Mouse (Mus musculus): ENCODE measurements around the gene Spdef. TPM values are rescaled to one million over a fixed set of nuclear protein-coding genes. Genes with fewer than 3 reads are reported as not detected.

Spdef gene
- polyA plus RNA-seq, 1 experiment from 2014 or later, result not detected

DNA sequence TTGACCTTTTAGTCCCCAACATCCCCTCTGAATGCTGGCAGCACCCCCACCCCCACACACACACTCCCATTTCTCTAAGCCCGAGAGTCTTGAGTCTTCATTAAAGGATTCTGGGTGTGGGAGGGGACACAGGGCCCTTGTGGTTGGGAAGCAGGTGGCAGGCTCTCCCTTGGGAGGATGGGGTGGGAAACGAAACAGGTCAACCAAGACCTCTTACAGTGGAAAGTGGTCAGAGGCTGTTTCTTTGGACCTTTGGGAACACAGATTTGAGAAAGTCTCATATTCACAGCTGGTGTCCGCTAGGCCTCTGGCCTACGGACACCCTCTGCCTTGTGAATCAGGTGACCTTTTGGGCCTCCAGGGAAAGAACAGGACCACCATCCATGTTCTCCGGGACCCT lies 19.1 kb downstream of the Spdef start:
- Histone ChIP-seq H3K79me2 (ENCODE audit: inconsistent target) (no peaks in the 10 kb centered on the region), H3K36me3 (ENCODE audit: inconsistent target) (no peaks in the 10 kb centered on the region), H3K4me3 (ENCODE audit: inconsistent target) (no peak overlapping the region), H3K27ac (no peak overlapping the region)
- WGBS (ENCODE audit: missing documents), result 79% methylated on average over 5 of the region's 5 CpGs

DNA sequence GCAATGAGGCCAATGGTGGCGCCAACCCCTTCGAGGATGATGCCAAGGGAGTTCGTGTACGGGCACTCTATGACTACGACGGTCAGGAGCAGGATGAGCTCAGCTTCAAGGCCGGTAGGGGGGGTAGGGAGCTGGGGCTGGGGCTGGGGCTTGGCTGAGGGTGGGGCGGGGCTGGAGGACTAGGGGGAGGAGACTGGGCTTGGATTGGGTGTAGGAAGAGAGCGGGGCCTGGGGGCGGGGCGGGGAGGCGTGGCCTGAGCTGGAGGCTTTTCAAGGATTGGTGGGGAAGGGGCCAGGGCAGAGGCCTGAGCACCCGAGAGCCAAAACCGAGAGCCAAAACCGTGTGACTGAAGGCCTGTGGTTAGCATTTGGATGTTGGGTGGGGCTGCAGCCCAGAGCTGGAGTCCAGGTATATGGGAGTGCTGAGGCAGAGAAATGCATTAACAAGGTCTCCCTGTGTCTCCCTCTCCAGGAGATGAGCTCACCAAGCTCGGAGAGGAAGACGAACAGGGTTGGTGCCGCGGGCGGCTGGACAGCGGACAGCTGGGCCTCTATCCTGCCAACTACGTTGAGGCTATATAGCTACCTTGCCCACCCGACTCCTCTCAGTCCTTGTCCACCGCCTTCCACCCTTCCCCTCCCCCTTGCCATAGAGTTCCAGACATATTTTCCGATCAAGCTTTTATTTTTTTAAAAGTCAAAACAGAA lies 20.6 kb downstream of the Spdef start:
- WGBS (ENCODE audit: missing documents), result 8% methylated on average over 20 of the region's 25 CpGs
- no peak overlapping the region for H3K4me3 ChIP-seq (ENCODE audit: inconsistent target)
- no peaks in the 10 kb centered on the region for H3K36me3 ChIP-seq (ENCODE audit: inconsistent target)
- H3K27ac ChIP-seq, result no peak overlapping the region
- no peaks in the 10 kb centered on the region for H3K79me2 ChIP-seq (ENCODE audit: inconsistent target)

DNA sequence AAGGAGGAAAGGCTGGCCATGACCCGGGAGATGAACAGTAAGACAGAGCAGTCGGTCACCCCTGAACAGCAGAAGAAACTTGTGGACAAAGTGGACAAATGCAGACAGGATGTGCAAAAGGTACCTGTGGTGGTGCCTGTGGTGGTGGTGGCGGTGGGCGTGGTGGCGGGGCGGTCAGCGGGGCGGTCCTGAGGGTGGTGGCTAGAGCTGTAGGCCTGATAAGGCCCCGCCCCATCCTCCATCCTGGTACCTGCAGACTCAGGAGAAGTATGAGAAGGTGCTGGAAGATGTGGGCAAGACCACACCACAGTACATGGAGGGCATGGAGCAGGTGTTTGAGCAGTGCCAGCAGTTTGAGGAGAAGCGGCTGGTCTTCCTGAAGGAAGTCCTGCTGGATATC lies 23.1 kb downstream of the Spdef start:
- no peak overlapping the region for H3K27ac ChIP-seq
- H3K79me2 ChIP-seq (ENCODE audit: inconsistent target), result no peaks in the 10 kb centered on the region
- 81% methylated on average over 10 of the region's 10 CpGs for WGBS (ENCODE audit: missing documents)
- H3K36me3 ChIP-seq (ENCODE audit: inconsistent target), result no peaks in the 10 kb centered on the region
- H3K4me3 ChIP-seq (ENCODE audit: inconsistent target), result no peak overlapping the region

DNA sequence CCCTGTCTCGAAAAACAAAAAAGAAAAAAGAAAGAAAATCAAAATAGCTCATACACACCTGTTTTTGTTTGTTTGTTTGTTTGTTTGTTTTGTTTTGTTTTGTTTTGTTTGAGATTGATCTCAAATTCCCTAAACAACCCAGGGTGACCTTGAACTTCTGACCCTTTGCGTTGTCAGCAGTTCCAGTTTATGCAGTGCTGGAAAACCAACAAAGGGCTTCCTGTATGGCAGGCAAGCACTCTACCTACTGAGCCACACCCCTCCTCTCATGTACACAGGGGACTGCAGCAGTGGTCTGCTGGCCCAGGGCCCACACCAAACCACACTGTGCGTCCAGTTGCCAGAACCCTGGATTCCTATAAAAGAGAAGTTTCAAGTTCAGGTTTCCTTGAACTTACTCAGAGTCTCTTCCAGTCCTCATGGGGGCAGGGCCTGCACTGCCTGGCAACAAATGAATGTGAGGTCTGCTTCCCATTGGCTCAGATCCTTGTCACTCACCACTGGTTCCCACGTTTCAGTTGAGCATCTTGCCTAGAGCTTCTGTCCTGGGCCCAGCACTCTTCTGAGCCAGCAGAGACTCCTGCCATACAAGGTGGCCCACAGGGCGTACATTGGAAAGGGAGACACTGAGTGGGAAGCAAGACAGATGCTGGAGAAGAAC lies 24.7 kb downstream of the Spdef start:
- Histone ChIP-seq H3K4me3 (ENCODE audit: inconsistent target) (no peak overlapping the region), H3K27ac (no peak overlapping the region), H3K79me2 (ENCODE audit: inconsistent target) (no peaks in the 10 kb centered on the region), H3K36me3 (ENCODE audit: inconsistent target) (no peaks in the 10 kb centered on the region)
- WGBS (ENCODE audit: missing documents), result 50% methylated on average over 4 of the region's 5 CpGs

DNA sequence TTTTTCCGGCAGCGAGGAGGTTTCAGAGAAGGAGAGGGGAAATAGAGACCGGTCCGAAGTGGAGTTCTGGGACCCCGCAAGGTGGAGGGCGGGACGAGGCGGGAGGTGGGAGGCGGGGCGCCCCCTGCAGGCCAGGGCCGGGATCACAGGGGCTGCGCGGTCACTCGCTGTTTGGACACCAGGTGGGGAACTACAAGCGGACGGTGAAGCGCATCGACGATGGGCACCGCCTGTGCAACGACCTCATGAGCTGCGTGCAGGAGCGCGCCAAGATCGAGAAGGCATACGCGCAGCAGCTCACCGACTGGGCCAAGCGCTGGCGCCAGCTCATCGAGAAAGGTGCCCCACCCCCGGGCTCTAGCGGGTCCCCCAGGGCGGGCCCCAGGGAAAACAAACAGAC lies 26.2 kb downstream of the Spdef start:
- H3K36me3 ChIP-seq (ENCODE audit: inconsistent target), result no peaks in the 10 kb centered on the region
- H3K27ac ChIP-seq, result no peak overlapping the region
- no peaks in the 10 kb centered on the region for H3K79me2 ChIP-seq (ENCODE audit: inconsistent target)
- WGBS (ENCODE audit: missing documents), result 2% methylated on average over 32 of the region's 34 CpGs
- H3K4me3 ChIP-seq (ENCODE audit: inconsistent target), result no peak overlapping the region

DNA sequence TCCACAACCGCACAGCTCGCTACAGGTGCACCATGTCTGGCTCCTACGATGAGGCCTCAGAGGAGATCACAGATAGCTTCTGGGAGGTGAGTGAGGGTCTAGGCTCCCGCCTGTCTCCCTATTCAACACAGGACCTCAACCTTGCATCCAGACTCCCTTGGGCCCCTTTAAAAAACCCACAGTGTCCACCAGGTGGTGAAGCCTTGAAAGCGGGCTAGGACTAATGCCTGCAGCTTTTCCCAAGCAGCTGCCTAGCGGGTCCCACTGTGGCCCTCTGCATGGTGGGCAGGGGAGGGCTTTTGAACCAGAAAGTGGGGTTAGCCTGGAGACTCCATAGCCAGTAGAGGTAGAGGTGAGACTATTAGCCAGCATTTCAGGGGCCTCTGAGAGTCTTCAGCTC lies 26.9 kb downstream of the Spdef start:
- Histone ChIP-seq H3K79me2 (ENCODE audit: inconsistent target) (no peaks in the 10 kb centered on the region), H3K27ac (no peak overlapping the region), H3K36me3 (ENCODE audit: inconsistent target) (no peaks in the 10 kb centered on the region), H3K4me3 (ENCODE audit: inconsistent target) (no peak overlapping the region)
- WGBS (ENCODE audit: missing documents), result 95% methylated on average over 6 of the region's 6 CpGs

DNA sequence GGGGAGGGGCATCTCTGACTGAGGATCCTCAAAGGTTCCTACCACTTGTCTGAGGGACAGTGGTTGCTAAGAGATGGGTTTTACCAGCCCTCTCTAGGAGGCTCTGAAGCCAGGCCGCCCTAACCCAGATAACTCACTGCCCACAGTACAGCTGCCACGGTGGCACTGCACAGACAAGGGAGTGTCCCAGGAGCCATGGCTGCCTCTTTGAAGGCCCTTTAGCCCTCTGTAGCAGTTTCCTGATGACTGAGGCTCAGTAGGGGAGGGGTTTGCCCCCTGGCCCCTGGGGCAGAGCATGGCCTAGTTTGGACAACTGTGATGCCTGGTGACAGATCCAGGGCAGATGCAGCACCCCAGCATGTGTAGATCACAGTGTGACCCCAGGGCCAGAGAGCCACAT lies 27.9 kb downstream of the Spdef start:
- no peaks in the 10 kb centered on the region for H3K36me3 ChIP-seq (ENCODE audit: inconsistent target)
- H3K27ac ChIP-seq, result no peak overlapping the region
- 100% methylated on average over 2 of the region's 2 CpGs for WGBS (ENCODE audit: missing documents)
- H3K79me2 ChIP-seq (ENCODE audit: inconsistent target), result no peaks in the 10 kb centered on the region
- no peak overlapping the region for H3K4me3 ChIP-seq (ENCODE audit: inconsistent target)

DNA sequence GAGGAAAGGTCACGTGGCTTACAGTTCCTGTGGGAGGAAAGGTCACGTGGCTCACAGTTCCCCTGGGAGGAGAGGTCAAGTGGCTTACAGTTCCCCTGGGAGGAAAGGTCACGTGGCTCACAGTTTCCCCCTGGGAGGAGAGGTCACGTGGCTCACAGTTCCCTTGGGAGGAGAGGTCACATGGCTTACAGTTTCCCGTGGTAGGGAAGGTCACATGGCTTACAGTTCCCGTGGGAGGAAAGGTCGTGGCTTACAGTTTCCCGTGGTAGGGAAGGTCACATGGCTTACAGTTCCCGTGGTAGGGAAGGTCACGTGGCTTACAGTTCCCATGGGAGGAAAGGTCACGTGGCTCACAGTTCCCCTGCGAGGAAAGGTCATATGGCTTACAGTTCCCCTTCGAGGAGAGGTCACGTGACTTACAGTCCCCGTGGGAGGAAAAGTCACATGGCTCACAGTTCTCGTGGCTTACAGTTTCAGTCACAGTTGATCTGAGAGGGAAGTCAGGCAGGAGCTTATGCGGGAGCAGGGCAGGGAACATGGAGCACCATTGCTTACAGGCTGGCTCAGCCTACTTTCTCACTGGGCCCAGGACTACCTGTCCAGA lies 29.0 kb downstream of the Spdef start:
- WGBS (ENCODE audit: missing documents), result 87% methylated on average over 17 of the region's 17 CpGs
- Histone ChIP-seq H3K4me3 (ENCODE audit: inconsistent target) (no peak overlapping the region), H3K79me2 (ENCODE audit: inconsistent target) (no peaks in the 10 kb centered on the region), H3K27ac (no peak overlapping the region), H3K36me3 (ENCODE audit: inconsistent target) (no peaks in the 10 kb centered on the region)

DNA sequence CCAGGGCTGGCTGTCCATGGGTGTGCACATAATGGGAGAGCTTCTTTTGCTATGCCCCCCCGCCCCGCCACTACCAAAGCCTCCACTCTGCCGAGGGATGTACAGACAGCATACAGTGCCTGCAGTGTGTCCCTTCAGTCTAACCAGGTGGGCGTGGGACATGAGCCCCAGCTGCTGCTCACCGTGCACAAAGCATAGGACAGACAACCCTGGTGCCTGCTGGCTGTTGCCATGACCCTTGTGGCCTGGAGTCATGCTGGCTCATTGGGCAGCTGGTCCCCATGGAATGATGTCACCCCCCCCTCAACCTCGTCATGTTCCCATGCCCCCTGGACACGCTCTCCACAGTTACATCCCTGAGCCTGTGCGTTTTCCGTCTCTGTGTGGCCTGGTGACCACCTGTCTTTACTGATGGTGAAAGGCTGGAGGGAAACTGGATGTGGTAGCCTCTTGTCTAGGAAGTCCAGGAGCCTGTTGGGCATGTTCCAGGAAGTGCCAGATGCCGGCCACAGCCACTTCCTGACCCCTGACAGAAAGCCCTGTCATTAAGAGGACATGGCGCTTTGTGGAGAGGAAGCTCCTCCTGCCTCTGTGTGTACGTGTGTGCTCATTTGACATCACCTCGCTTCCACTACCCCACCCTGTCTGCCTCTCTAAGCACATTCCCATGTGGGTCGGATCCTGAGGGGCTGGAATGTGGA lies 37.6 kb downstream of the Spdef start:
- no peaks in the 10 kb centered on the region for H3K79me2 ChIP-seq (ENCODE audit: inconsistent target)
- no peak overlapping the region for H3K4me3 ChIP-seq (ENCODE audit: inconsistent target)
- H3K36me3 ChIP-seq (ENCODE audit: inconsistent target), result no peaks in the 10 kb centered on the region
- 59% methylated on average over 14 of the region's 14 CpGs for WGBS (ENCODE audit: missing documents)
- no peak overlapping the region for H3K27ac ChIP-seq

DNA sequence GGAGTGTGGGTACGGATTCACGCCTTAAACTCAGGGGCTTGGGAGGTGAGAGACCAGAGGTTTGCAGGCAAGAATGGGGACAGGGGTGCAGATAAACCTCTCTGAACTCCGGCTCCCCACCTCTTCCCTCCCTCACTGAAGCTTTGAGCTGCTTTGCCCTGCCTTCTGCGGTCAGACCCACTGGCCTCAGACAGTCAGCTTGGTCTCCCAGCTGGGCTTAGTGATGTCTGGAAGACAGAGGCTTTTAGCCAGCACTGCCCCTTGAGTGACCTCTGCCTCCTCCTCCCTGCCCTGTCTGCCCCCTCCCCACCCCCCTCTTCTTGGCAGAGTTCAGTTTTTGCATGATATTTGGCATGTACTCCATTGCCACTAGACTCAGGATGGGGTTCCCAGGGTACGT lies 42.4 kb downstream of the Spdef start:
- no peak overlapping the region for H3K4me3 ChIP-seq (ENCODE audit: inconsistent target)
- WGBS (ENCODE audit: missing documents), result 23% methylated on average over 5 of the region's 5 CpGs
- no peak overlapping the region for H3K27ac ChIP-seq
- no peaks in the 10 kb centered on the region for H3K79me2 ChIP-seq (ENCODE audit: inconsistent target)
- no peaks in the 10 kb centered on the region for H3K36me3 ChIP-seq (ENCODE audit: inconsistent target)

DNA sequence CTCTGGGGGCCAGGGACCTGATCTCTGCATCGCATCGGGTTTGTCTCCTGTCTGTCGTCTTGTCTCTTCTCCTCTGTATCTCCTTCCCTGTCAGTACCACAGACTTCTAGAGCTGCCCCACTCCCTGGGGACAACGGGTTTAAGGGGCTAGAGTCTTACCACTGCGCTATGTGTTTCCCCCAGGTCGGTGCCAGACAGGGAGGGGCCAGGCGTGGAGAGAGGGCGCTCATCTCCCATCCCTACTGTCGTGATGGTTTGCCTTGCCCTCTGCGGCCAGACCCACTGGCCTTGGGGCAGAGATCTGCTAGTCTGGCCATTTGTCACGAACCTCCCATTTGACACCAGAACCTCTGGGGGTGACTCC lies 43.2 kb downstream of the Spdef start:
- Histone ChIP-seq H3K27ac (no peak overlapping the region), H3K79me2 (ENCODE audit: inconsistent target) (no peaks in the 10 kb centered on the region), H3K36me3 (ENCODE audit: inconsistent target) (no peaks in the 10 kb centered on the region), H3K4me3 (ENCODE audit: inconsistent target) (no peak overlapping the region)
- 9% methylated on average over 11 of the region's 11 CpGs for WGBS (ENCODE audit: missing documents)

DNA sequence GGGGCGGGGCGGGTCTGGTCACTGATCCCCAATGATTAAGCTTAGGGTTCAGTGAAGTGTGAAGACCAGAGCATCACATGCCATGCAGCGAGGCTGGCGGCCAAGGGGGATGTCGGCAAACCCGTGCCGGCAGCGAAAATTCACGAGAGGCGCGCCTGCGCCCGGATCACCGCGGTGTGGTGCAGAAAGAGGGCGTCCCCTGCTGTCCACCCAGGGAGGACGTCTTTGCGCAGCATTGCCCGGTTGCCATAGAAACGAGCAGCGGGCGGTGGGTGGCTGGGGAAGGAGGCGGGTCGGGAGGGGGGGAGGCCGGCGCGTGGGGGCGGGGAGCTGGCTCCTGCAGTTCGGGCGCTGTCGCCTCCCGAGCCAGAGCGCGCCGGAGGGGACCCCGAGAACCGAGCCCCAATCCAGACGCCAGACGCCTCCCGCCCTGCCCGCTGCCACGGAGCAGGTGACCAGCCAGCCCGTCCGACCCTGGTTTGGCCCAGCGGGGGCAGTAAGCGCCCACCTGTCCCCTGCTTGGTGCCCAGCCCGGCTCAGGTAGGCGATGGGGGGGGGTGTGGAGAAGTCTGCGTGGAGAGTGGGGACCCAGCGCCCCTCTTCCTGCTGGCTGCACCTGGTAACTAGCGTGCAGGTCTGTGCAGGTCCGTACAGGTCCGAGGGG lies 43.7 kb downstream of the Spdef start:
- WGBS (ENCODE audit: missing documents), result under 1% methylated on average over 32 of the region's 53 CpGs
- H3K79me2 ChIP-seq (ENCODE audit: inconsistent target), result no peaks in the 10 kb centered on the region
- no peak overlapping the region for H3K4me3 ChIP-seq (ENCODE audit: inconsistent target)
- H3K36me3 ChIP-seq (ENCODE audit: inconsistent target), result no peaks in the 10 kb centered on the region
- H3K27ac ChIP-seq, result no peak overlapping the region

DNA sequence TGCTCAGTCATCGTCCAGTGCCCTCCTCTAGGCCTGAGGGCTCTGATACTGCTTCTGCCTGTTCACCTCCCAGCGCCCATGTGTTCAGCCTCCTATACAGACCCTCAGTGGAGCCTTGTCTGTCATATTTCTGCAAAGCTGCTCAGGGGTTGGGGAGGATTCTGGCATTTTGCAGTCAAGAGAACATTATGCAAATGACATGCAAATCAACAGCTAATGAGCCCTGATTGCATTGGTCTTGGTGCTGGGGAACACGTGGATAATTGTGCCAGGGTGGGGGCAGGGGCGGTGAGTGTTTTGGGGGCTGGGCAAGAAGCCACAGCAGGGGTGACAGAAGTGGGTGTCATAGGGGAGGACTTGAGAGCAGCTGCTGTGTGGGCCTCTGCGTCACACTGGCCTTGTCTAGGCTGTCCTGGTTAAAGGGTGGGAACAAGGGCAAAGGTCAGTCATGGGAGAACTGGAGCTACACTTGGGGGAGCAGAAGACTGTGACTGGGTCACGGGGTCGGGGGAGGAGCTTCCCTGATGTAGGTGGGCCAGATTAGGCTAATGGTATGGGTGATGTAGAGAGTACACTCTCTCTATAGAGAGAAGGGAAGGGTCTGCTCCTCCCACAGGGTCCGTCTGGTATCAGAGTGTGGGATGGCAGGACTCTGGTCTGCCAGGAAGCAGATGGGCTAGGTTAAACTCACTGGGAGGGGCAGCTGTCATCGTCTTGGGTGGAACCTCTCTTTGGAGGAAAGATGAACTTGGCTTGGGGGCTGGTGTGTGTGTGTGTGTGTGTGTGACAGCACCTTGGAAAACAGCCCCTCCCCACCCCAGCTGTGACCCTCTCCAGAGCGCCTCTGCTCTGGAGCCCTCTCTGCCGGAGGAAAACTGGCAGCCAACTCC lies 49.6 kb downstream of the Spdef start:
- H3K4me3 ChIP-seq (ENCODE audit: inconsistent target), result no peak overlapping the region
- WGBS (ENCODE audit: missing documents), result 75% methylated on average over 11 of the region's 11 CpGs
- no peaks in the 10 kb centered on the region for H3K36me3 ChIP-seq (ENCODE audit: inconsistent target)
- no peak overlapping the region for H3K27ac ChIP-seq
- no peaks in the 10 kb centered on the region for H3K79me2 ChIP-seq (ENCODE audit: inconsistent target)

DNA sequence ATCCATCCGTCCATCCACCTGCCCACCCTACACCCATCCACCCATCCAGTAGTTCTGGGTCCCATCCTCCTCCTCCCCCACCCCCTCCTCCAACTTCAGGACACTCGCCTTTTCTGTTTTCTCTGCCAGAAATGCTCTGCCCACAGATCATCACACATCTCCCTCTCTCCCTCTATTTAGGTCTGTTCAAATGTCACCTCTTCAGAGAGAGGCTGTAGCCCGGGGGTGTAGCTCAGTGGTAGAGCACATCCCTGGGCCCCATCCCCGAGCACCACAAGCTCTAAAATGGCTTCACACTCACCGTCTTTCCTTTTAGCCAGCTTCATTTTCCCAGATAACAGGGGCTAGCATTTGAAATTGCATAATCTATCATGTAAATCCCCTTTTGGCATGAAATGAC lies 51.0 kb downstream of the Spdef start:
- no peaks in the 10 kb centered on the region for H3K79me2 ChIP-seq (ENCODE audit: inconsistent target)
- WGBS (ENCODE audit: missing documents), result 90% methylated on average over 5 of the region's 5 CpGs
- H3K27ac ChIP-seq, result no peak overlapping the region

More for the DNA sequence above, 51.0 kb downstream of the Spdef start:
- no peaks in the 10 kb centered on the region for H3K36me3 ChIP-seq (ENCODE audit: inconsistent target)
- no peak overlapping the region for H3K4me3 ChIP-seq (ENCODE audit: inconsistent target)

All from macrophage (primary cell).